Mouse (Mus musculus): Measurements from ENCODE around the gene Brix1.

- TF ChIP-seq CTCF (IDR thresholded peaks at IDR 0.05; ENCODE audit: low read depth, low read length) (no peak), GATA1 (IDR thresholded peaks at IDR 0.05; ENCODE audit: borderline replicate concordance, low read length) (no peak), GATA2 (IDR thresholded peaks at IDR 0.05; ENCODE audit: borderline replicate concordance, low read depth, low read length) (no peak), TAL1 (conservative IDR thresholded peaks at IDR 0.05; ENCODE audit: low read depth, low read length) (no peak)
These were observed 24.8 kb downstream of the Brix1 start for GRCm38 (mm10) chr15:10460986-10461385.
